Mouse (Mus musculus) retina, embryonic 14.5 days (tissue): ENCODE results near the gene Lcn12.

Experiments used
- DNase-seq: peaks from one replicate; pipeline ENCODE4 v3.0.0-alpha.2; 2015; ENCODE audit warnings: low spot score

The Lcn12 gene

DNA sequence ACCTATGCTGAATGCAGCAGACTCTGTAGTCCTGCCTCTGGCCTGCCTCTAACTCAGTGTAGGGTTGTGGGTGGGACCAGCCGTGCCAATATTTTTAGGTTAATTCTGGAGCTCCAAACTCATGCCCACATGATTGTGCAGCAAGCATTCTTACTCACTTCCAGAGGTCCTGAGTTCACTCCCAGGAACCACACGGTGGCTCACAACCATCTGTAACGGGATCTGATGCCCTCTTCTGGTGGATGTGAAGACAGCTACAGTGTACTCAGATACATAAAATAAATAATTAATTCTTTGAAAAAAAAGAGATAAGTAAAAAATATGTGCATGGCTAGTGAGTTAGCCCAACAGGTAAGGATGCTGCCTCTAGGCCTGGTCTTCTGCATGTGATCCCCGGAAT lies 2.8 kb upstream of the Lcn12 start:
- peak; percentile 66 for DNase-seq

DNA sequence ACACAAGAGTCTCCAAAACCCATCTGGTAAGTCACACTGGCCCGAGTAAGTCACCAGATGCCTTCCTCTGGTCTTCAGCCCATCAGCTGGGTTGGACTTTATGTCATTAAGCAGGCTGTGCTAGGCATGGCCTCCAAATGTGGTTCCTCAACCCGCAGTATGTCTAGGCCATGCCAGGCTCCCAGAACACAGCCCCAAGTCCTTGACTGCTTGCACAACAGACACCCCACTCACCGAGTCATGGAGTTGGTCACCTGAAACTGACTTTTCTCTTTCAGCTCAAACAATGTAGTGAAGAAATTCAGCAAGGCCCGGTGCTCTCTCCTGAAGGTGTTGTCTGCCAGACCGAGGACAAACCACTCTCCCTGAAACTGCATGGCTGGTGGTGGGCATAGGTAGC lies 723 bp downstream of the Lcn12 start:
- DNase-seq, result no peak

DNA sequence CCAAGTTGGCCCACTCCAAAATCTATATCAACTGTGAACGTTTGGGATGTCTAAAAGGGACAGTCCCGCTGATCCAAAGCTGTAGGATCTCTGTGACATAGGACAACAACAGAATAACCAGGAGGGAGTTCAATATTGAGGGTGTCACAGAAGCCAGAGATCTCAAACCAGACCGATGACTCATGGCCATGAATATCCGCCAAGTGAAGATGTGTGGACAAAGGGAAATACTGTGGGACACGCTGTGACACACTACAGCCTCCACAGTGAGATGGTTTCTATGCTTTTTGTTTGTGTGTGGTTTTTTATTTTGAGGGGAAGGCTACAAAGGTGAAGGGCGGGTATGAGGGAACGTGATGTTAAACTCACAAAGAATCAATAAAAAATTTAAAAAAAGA lies 5.0 kb downstream of the Lcn12 start:
- no peak for DNase-seq

DNA sequence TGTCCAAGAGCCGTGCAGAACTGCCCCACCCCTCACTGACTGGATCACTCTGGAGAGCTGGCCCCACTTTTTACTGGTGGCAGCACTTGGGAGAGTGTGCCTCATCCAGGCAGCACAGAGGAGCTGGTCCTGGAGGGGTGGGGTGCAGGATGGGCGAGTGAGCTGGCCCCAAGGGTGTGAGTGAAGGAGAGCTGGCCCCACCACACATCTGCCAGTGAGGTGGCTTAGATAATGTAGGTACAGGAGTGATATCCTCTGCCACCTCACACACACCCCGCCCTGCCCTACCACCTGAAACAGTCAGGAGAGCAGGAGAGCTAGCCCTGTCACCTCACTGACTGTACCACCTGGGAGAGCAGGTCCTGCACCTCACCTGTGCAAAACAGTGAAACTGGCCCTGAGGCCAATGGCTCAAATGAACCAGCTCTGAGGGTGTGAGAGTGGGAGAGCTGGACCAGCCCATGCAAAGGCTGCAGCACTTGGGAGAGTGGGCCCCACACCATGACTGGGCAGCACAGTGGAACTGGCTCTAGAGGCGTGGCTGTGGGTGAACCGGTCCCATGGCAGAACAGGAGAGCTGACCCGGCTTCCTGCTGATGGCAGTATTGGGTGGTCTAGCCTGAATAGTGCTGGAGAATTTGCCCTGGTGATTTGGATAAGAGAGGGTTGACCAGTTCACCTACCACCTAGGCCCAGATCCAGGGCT lies 5.6 kb downstream of the Lcn12 start:
- DNase-seq, result no peak

DNA sequence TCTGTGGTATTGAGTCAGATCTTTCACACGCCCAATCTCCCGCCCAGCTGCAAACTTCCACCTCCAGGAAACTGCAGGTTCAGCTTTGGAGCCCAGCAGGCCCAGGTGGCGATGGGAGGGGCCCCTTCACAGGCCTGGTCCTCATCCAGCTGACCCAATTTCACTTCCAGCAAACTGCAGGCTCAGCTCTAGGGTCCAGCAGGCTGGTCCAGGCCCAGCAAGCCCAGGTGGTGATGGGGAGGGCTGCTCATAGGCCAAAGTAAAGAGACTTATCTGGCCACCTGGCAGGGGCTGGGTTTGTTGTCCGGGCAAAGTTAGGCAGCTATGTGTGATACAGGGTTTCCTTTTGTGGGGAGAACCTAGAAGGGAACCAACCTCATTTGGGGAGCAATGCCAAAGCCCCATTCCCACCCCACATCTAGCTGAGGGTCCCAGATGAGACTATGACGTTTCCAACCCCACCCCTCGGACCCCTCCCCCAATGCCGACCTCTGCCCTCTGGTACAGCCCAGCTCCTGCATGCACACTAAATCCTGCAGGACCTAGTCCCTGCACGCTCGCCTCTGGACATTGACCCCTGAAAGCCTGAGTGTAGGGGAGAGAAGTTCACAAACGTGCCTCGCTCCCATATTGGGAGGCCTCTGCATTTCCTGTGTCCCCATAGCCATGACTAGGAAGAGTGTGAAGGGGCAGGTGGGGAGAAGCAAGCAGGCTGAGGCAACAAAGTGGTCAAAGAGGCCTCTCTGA lies 8.6 kb downstream of the Lcn12 start:
- no peak for DNase-seq

DNA sequence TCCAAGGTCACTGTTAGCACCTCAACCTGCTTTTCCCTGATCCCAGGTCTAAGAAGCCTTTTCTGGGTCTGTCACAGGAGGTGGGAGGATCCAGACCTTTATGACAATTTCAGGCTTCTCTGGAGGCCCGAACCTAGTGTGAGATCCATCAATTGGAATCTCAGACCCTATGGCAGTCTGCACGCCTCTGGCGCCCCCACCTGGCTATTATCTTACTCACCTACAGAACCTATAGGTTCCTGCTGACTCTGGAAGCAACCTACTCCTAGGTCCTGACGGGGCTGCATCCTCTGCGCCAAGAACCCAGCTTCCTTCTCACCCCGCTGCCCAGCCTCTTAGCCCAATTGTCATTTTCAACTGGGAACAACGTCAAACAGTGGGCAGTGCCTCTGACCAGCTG lies 10.7 kb downstream of the Lcn12 start:
- peak; percentile 74 for DNase-seq

DNA sequence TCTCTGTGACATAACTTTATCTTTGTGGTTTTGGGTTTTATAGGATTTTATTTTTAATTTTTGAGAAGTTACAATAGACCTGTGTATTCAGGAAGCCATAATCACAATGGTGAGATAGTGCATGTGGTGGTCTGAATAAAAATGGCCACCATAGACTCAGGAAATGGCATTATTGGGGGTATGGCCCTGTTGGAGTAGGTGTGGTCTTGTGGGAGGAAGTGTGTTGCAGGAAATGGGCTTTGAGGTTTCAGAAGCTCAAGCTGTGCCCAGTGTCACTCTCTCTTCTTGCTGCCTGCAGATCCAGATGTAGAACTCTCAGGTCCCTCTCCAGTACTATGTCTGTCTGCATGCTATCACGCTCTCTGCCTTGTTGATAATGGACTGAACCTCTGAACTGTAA lies 13.2 kb downstream of the Lcn12 start:
- no peak for DNase-seq

DNA sequence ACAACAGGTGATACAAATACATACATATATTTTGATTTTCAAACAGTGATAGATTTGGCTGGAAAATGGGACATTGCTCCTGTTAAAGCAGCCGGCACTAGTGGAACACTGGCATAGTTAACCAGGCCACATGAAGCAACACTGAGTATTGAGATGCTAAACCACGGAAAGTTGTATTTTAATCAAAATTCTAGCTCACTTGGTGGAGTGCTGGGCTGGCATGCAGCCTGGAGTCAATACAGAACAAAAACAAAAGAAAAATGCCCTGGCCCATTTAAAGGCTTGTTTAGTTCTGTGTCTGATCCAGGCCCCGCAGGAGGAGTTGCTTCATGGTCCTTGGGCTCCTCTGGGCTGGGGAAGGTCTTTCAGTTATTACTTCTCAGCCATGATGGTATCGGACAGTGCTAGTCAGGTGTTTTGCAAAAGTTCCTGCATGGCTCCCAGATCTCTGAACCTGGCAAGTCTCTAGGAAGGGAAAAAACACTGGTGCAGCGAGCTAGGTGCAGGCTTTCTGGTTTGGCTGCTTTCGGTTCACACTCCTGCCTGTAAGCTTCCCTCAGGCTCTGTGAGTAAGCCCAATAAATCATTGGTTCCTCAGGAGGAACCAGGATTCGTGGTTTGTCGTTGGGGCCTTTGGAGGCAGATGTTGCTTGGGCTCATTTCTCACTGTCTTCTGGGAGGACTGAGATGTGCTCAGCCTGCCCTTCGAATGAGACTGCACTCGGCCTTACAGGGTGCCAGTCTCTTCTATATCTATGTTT lies 14.0 kb downstream of the Lcn12 start:
- no peak for DNase-seq

DNA sequence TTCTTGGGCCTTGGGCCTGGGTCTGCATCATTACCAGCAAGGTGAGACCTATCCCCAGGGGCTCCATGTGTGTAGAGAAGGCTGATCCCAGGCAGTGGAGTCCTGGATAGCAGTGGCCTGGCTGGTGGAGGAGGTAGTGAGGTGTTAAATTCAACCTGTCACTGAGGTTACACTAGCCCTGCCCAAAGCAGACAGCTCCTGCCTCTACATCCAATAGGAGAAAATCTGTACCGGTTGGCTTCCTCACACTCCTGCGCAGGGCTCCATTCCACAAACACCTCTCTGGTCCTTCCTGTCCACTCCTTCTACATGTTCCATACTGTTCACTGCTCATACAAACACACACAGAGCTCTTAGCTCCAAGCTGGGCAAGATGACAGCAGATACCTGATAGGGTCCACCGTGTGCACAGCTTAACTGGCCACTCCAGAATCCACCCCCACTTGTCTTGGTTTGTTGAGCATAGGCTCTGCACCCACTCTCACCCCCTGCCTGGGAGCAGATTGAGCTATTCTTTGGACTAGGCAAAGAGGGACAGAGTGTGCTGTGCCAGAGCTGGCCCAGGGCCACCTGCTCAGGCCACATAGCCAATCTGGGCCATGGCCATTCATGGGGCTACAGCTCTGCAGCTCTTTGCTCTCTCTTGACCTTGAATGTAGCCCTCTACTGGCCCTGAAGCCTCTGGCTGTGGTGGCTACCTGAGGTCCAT lies 15.6 kb downstream of the Lcn12 start:
- no peak for DNase-seq

DNA sequence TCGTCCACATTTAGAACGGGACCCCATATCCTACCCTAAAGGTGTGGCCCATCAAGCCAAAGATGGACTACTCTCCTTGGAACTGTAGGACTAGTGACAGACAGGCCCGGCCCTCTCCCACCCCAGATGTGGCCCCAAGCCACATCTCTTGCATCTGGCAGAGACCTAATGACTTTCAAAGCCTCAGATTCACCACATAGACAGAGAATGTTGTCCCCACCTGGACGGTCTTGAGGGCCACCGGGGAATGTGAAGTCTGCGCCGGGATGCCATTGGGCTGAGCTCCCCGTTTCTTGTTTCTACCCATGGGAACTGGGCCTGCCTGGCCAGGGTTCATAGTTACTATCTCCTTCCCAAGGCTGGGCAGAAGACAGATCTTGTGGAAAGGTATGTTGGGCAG lies 16.2 kb downstream of the Lcn12 start:
- DNase-seq, result no peak

DNA sequence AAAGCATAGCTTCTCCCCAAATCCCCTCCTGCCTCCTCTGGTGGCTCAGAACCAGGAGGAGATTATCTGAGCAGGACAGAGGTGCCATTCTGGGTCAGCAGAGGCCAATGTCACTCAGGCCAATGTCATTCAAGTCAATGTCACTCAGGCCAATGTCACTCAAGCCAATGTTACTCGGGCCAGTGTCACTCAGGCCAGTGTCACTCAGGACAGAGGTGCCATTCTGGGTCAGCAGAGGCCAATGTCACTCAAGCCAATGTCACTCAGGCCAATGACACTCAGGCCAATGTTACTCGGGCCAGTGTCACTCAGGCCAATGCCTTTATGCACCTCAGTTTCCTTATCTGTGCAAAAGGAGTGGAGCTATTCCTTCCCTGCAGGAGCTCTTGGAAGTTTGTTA lies 21.2 kb downstream of the Lcn12 start:
- no peak for DNase-seq

DNA sequence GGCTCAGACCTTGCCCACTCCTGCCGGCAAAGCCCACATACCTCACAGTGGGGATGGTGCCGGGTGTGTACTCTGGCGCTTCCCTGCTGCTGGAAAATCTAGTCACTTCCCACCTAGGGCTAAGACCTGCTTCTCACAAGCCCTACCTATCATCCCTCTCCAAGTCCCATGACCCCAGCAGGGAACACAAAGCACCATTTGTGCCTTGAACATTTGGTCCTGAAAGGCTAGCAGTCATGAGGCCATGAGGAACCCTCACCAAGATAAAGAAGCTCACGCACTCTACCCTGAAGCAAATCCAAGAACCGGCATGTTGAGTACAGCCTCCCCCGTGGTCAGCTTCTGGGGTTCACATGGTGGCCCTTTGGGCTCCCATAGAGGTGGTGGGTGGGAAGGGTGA lies 23.7 kb downstream of the Lcn12 start, which contains the start of gene Ptgds:
Ptgds (minus strand) TSS at position 78 of the 400 bp plus-strand sequence.
- DNase-seq, result no peak

DNA sequence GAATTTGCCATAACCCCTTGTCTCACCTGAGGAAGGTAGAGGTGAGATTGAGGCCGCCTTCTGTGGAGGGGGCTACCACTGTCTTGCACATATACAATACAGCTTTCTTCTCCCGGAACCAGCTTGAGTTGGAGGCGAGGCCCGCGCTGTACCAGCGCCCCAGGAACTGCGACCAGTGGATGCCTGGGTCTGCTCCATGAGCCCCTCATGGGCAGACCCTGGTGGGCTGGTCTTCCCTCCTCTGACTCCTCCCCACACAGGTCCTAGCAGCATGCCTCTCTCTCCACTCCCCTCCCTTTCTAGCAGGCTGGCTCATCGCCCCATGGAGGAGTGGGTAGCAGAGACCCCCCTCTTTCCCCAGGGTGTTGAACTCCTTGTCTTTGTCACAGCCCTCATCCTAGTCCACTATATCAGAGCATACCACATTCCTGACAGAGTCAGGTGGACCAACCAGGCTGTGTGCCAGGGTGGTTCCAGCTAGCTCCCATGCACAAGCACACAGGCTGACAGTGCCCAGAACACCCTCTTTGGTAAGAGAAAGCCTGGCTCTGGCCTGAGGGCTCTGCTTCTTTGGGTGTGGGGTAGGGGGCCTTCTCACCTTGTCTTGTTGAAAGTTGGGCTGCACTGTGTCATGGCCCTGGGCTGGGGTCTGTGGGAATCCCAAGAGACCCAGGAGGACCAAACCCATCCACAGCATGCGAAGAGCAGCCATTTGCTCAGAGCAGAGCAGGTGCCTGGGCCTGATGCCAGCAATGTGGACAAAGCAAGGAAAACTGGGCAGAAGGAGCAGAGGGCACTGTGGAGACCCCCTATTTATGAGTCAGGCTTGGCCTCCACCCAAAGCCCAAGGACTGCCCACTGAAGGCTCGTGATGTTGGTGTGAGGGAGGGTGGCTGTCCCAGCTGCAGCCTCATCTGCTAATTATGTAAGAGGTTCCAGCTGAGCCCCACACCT lies 24.5 kb downstream of the Lcn12 start:
- DNase-seq, result no peak

DNA sequence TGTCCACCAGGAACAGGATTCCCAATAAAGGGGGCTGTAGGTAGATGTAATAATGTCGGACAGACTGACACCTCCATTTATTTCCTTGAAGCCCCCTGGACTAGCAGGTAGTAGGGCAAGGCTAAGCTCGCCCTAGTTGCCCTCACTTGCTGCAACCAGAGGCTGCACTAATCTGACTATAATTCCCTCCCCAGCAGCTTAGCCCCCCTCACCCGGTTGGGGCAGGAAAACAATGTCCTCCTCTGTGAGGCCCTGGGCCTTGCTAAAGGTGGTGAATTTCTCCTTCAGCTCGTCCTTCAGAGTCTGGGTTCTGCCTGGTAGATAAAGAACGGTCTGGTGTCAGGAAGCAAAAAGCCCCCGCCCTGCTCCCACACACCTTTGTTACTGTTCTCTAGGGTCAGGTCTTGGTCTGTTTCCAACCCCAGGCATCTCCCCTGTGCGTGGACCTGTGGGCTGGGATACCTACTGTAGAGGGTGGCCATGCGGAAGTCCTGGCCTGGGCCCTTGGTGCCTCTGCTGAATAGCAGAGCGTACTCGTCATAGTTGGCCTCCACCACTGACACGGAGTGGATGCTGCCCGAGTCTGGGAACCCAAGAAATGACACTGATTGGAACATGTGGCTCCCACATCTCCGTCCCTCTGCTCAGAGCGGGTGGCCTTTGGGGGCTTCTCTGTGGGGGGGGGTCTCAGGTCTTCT lies 26.0 kb downstream of the Lcn12 start:
- DNase-seq, result no peak

DNA sequence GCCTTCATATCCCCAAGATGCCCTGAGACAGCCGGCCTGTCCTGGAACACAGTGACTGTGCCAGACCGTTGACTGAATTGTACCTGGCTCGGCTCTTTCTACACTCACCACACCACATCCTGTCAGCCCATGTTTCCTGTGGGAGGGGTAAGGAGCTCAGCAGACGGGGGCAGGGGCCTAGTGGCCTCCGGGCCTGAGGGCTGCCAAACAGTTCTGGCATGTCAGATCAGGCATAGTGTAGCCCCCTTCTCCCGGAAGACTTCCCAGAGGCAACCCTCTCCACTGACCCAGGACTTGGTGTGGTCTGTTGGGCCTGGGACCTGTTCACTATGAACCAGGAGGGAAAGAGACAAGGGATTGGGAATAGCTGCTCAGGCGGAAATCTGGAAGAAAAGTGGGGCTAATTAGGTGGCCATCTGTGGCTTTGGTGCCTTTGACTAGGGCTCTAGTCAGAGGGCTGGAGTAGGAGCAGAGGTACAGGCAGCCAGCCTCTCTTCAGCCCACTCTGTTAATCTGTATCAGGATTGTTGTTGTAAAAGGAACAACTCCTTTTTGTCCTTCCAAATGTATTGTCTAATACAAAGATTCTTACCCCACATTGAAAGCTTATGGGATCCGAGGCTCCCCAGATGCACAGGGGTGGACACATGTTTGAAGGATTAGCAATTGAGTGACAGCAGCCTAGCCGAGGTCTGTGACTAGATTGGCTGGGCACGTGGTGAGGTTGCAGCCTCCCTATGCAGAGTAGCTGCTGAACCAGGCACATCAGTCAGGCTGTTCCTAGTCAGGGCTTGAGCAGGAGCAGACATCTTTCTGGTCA lies 27.7 kb downstream of the Lcn12 start:
- peak; percentile 64 for DNase-seq

DNA sequence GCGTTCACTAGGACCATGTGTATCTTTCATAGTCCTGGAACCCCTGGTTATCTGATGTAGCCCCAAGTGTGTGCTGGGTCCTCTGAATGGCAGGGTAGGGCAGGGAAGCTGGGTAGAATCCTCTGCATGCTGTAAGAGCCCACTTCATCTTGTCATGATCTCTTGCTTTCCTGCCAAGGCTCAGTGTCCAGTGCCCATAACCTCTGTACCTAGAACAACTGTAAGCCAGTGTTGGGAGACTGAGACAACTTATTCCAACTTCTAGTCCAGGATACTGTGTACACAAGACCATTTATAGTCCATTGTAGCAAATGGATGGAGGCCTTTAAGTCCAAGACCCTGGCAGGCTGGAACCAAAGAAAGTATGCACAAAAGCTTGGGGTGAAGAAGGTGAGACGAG lies 28.5 kb downstream of the Lcn12 start:
- no peak for DNase-seq

DNA sequence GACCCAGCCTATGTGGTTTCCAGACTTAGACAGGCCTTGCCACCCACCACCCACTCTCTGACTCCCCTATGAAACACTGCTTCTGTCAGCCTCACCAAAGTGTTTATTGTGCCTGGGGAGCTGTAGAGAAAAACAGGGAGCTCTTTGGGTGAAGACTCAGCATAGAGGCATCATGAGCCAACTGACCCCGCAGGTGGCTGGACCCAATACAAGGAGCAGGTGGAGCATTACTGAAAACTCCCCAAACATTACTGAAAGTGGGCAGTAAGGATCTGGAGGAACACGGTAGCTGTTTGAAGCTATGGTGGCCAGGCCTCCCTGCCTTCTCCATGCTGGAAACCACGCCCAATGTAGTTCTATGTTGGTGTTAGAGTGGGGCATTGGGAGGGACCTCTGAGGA lies 30.1 kb downstream of the Lcn12 start:
- no peak for DNase-seq

DNA sequence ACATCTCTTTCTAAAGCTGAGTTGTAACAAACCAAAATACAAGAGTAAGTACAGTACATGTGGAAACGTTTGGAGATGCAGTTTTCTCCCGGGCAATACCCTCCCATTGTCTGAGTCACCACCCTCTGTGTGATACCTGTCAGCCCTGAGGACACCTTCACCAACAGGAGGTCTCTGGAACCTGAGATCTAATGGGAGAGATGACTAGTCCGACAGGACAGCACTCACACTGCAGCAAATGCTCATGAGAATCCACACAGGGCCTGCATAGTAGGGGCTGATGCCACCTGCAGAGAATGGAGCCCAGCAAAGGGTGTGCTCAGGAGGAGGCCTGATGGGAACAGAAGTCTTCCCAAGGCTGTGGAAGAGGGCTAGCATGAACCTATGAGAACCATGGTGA lies 32.3 kb downstream of the Lcn12 start:
- no peak for DNase-seq

DNA sequence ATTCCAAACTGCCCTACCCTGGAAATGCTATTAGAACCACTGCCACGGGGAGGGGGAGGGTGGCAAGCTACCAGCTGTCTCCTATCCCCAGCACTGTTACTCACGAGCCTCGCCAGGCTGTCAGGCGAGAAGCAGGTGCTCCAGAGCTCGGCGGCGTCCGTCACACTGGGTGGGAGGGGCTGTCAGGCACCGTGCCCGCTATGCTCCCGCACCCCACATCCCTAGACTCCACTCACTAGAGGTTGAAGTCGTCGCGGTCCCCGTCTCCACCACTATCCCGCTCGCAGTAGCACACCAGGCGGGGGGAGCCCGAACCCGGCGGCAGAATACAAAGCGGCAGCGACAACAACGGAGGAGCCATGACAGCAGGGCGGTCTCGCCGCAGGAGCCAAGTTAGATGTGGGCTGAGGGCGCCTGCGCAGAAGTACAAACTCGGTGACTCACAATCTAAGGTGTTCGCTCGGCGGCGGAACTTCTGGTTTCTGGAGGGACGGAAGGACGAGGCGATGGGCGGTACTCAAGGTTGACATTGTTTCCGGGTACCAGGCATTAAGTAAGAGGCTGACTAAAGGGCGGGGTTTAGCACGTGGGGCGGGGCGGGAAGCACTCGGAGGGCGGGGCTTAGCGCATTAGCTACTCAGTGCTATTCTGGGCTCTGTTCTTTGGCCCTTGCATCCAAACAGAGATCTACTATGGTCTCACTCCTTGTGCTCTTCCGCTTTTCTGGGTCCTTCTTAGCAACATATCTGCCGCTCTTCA lies 33.0 kb downstream of the Lcn12 start, which contains the start of gene Paxx:
Paxx (minus strand) TSS at position 544 of the 759 bp plus-strand sequence.
- DNase-seq, result peak; percentile 89
